Mouse (Mus musculus) heart, postnatal 0 days (tissue): ENCODE results near the gene Cox4i1. TPM values are rescaled to one million over a fixed set of nuclear protein-coding genes. Genes with fewer than 3 reads are reported as not detected.

Source experiments
- ATAC-seq: fragments of 200-750 bp; cut with Nextera tagmentation; 2 replicates; pipeline ENCODE4 v1.8.0; 2017; ENCODE audit warnings: low read depth, moderate number of reproducible peaks, moderate library complexity; ENCODE audit not compliant: insufficient read depth
- DNase-seq: peaks from one replicate; pipeline ENCODE4 v3.0.0-alpha.2; 2016; ENCODE audit warnings: low spot score
- H3K27ac ChIP-seq: fragments of 300-500 bp; sonication (generic); 2 replicates; pipeline ENCODE4 v1.5.1; 2014; ENCODE audit warnings: low read depth, mild to moderate bottlenecking
- H3K27me3 ChIP-seq: fragments of 300-500 bp; sonication (generic); 2 replicates; pipeline ENCODE4 v1.6.1; 2014; ENCODE audit warnings: low read length, mixed read lengths; ENCODE audit not compliant: control insufficient read depth, insufficient read depth
- H3K36me3 ChIP-seq: fragments of 300-500 bp; sonication (generic); replicated peaks from 2 replicates; pipeline ENCODE4 v1.6.1; 2014; ENCODE audit warnings: low read length, mixed read lengths; ENCODE audit not compliant: control insufficient read depth, insufficient read depth
- H3K4me1 ChIP-seq: fragments of 300-500 bp; sonication (generic); 2 replicates; pipeline ENCODE4 v1.6.1; 2014; ENCODE audit warnings: antibody characterized with exemption; ENCODE audit not compliant: control insufficient read depth, insufficient read depth
- H3K4me2 ChIP-seq: fragments of 300-500 bp; sonication (generic); 2 replicates; pipeline ENCODE4 v1.6.1; 2014; ENCODE audit warnings: low read depth, mild to moderate bottlenecking, low read length, moderate library complexity
- H3K4me3 ChIP-seq: fragments of 300-500 bp; sonication (generic); 2 replicates; pipeline ENCODE4 v1.5.1; 2014; ENCODE audit warnings: low read depth, low read length
- H3K9ac ChIP-seq: fragments of 300-500 bp; sonication (generic); replicated peaks from 2 replicates; pipeline ENCODE4 v1.6.1; 2014; ENCODE audit warnings: low read depth, low read length, mixed read lengths
- H3K9me3 ChIP-seq: fragments of 300-500 bp; sonication (generic); replicated peaks from 2 replicates; pipeline ENCODE4 v1.6.1; 2016; ENCODE audit warnings: low read length; ENCODE audit not compliant: control insufficient read depth
- CTCF ChIP-seq: IDR thresholded peaks from 2 replicates; pipeline ENCODE4 v1.5.1; 2016; ENCODE audit warnings: antibody characterized with exemption, control low read depth, low read depth
- EP300 ChIP-seq: IDR thresholded peaks from 2 replicates; pipeline ENCODE4 v1.6.1; 2016; ENCODE audit warnings: antibody characterized with exemption, low read depth
- WGBS: fragments of 180-500 bp; shearing (Covaris S2); extraction: QIAGEN DNeasy Blood & Tissue Kit; methylation state at CpG from one replicate; pipeline ENCODE4 v1.1.7; 2014; 5-methylcytosine and 5-hydroxymethylcytosine counted together
- polyA plus RNA-seq: library from polyadenylated mRNA; unstranded; fragments of >200 nt; fragmentation: Nextera tagmentation; extraction: Ambion mirVana; gene quantifications from 2 replicates; pipeline ENCODE4 v1.2.1, GENCODE M21; 2015
- total RNA-seq: library from RNA; depleted of rRNA; stranded (reverse); fragments of >200 nt; gene quantifications from 2 replicates; pipeline ENCODE4 v1.2.3, GENCODE M21; 2014; ENCODE audit warnings: low replicate concordance

Gene Cox4i1
- total and polyA plus RNA-seq, 2 experiments from 2014 or later, result 2,021 to 4,528 TPM

- H3K9ac ChIP-seq, result no peak overlapping the region
- no peaks in the 10 kb centered on the region for H3K36me3 ChIP-seq
- H3K9me3 ChIP-seq, result no peaks in the 10 kb centered on the region
- no peak overlapping the region for H3K4me2 ChIP-seq
- DNase-seq, result no peak
- ATAC-seq, result no peak
- H3K27ac ChIP-seq, result no peak overlapping the region
- TF ChIP-seq CTCF (no peak), EP300 (no peak)
- no peaks in the 10 kb centered on the region for H3K27me3 ChIP-seq
- H3K4me3 ChIP-seq, result no peak overlapping the region
- 66% methylated on average over 11 of the region's 11 CpGs for WGBS
- peaks cover 3% of the 10 kb centered on the region; the same call in 1 of the 2 replicates for H3K4me1 ChIP-seq
Measured at GRCm38 (mm10) chr8:120626461-120626860, 41.6 kb upstream of the Cox4i1 start.

GRCm38 (mm10) chr8:120627298-120627697 lies 40.7 kb upstream of the Cox4i1 start:
- Histone ChIP-seq H3K9ac (no peak overlapping the region), H3K27ac (no peak overlapping the region), H3K4me1 (no peaks in the 10 kb centered on the region; the same call in 1 of the 2 replicates), H3K4me3 (no peak overlapping the region), H3K9me3 (no peaks in the 10 kb centered on the region), H3K4me2 (no peak overlapping the region), H3K27me3 (no peaks in the 10 kb centered on the region), H3K36me3 (no peaks in the 10 kb centered on the region)
- 78% methylated on average over 5 of the region's 5 CpGs for WGBS
- ATAC-seq (no peak), DNase-seq (no peak)
- TF ChIP-seq CTCF, result no peak
- TF ChIP-seq EP300, result no peak

- no peak for DNase-seq
- Histone ChIP-seq H3K4me3 (no peak overlapping the region), H3K36me3 (no peaks in the 10 kb centered on the region), H3K9ac (no peak overlapping the region), H3K9me3 (no peaks in the 10 kb centered on the region), H3K4me1 (peaks cover 8% of the 10 kb centered on the region; the same call in 1 of the 2 replicates), H3K27ac (no peak overlapping the region), H3K27me3 (no peaks in the 10 kb centered on the region), H3K4me2 (no peak overlapping the region)
- no peak for ATAC-seq
- 57% methylated on average over 5 of the region's 5 CpGs for WGBS
- no peak for TF ChIP-seq EP300
- no peak for TF ChIP-seq CTCF
Measured at GRCm38 (mm10) chr8:120630031-120630430, 38.0 kb upstream of the Cox4i1 start.

GRCm38 (mm10) chr8:120630848-120631247 lies 37.2 kb upstream of the Cox4i1 start:
- WGBS, result 53% methylated on average over 6 of the region's 6 CpGs
- H3K27me3 ChIP-seq, result no peaks in the 10 kb centered on the region
- no peak for DNase-seq

GRCm38 (mm10) chr8:120631441-120632375 lies 36.3 kb upstream of the Cox4i1 start:
- DNase-seq, result no peak
- Histone ChIP-seq H3K27me3 (peaks cover 2% of the 10 kb centered on the region; the same call in 1 of the 2 replicates), H3K4me3 (no peak overlapping the region), H3K36me3 (no peaks in the 10 kb centered on the region), H3K27ac (no peak overlapping the region), H3K9ac (no peak overlapping the region), H3K9me3 (no peaks in the 10 kb centered on the region), H3K4me1 (peaks cover 8% of the 10 kb centered on the region; the same call in 1 of the 2 replicates), H3K4me2 (no peak overlapping the region)
- TF ChIP-seq EP300, result no peak
- ATAC-seq, result no peak
- 73% methylated on average over 21 of the region's 21 CpGs for WGBS

More at GRCm38 (mm10) chr8:120630848-120631247, 37.2 kb upstream of the Cox4i1 start:
- Histone ChIP-seq H3K9me3 (no peaks in the 10 kb centered on the region), H3K4me1 (peaks cover 8% of the 10 kb centered on the region; the same call in 1 of the 2 replicates), H3K4me3 (no peak overlapping the region), H3K9ac (no peak overlapping the region), H3K36me3 (no peaks in the 10 kb centered on the region), H3K4me2 (no peak overlapping the region), H3K27ac (no peak overlapping the region)
- TF ChIP-seq CTCF, result no peak
- TF ChIP-seq EP300, result no peak
- ATAC-seq, result no peak
